Mouse (Mus musculus) thymus, adult 2 months (tissue): ENCODE results near the gene Smoc2. TPM values are rescaled to one million over a fixed set of nuclear protein-coding genes. Genes with fewer than 3 reads are reported as not detected.

Source experiments
- DNase-seq: peaks from one replicate; pipeline ENCODE4 v3.0.0; 2021
- H3K27ac ChIP-seq: fragments of 200-500 bp; 2 replicates; pipeline ENCODE4 v1.5.1; 2012; ENCODE audit warnings: low read length, control low read depth; ENCODE audit not compliant: control insufficient read depth, insufficient read depth
- H3K27me3 ChIP-seq: fragments of 200-500 bp; 2 replicates; pipeline ENCODE4 v1.6.1; 2012; ENCODE audit warnings: mild to moderate bottlenecking, low read length, moderate library complexity, mixed read lengths; ENCODE audit not compliant: control insufficient read depth, insufficient read depth
- H3K36me3 ChIP-seq: fragments of 200-500 bp; 2 replicates; pipeline ENCODE4 v1.6.1; 2012; ENCODE audit warnings: mild to moderate bottlenecking, low read length, moderate library complexity; ENCODE audit not compliant: control insufficient read depth, insufficient read depth
- H3K4me1 ChIP-seq: fragments of 200-500 bp; replicated peaks from 2 replicates; pipeline ENCODE4 v1.6.1; 2012; ENCODE audit warnings: low read length; ENCODE audit not compliant: control insufficient read depth, insufficient read depth
- H3K4me3 ChIP-seq: fragments of 200-500 bp; 2 replicates; pipeline ENCODE4 v1.5.1; 2012; ENCODE audit warnings: mild to moderate bottlenecking, low read length, control low read depth, moderate library complexity; ENCODE audit not compliant: control insufficient read depth, insufficient read depth
- CTCF ChIP-seq: fragments of 200-500 bp; IDR thresholded peaks from 2 replicates; pipeline ENCODE4 v1.5.1; 2012; ENCODE audit warnings: mild to moderate bottlenecking, control low read depth, low read length, moderate library complexity, borderline replicate concordance; ENCODE audit not compliant: control insufficient read depth, poor library complexity, insufficient read depth; ENCODE audit errors: extremely low read depth
- POLR2A ChIP-seq: fragments of 200-500 bp; IDR thresholded peaks from 2 replicates; pipeline ENCODE4 v1.6.1; 2012; ENCODE audit warnings: mild to moderate bottlenecking, low read length, control low read depth, moderate library complexity; ENCODE audit not compliant: control insufficient read depth, poor library complexity, insufficient read depth; ENCODE audit errors: extremely low read depth
- WGBS: fragments of 180-500 bp; shearing (Covaris S2); methylation state at CpG from one replicate; pipeline ENCODE4 v1.1.7; 2018; 5-methylcytosine and 5-hydroxymethylcytosine counted together
- polyA plus RNA-seq: library from polyadenylated mRNA; depleted of rRNA; stranded (reverse); fragments of >200 nt; gene quantifications from 2 replicates; pipeline ENCODE4 v1.2.3, GENCODE M21; 2012

The Smoc2 gene
- polyA plus RNA-seq, 1 experiment = 17.8 TPM

- Histone ChIP-seq H3K27ac (no peak overlapping the region), H3K4me3 (no peak overlapping the region), H3K4me1 (no peaks in the 10 kb centered on the region), H3K27me3 (no peaks in the 10 kb centered on the region), H3K36me3 (no peaks in the 10 kb centered on the region)
- TF ChIP-seq POLR2A (no peak), CTCF (no peak)
- DNase-seq = no peak
- WGBS = 77% methylated on average over 10 of the region's 10 CpGs
Observed at GRCm38 (mm10) chr17:14239960-14240359, 39.3 kb upstream of the Smoc2 start.

DNA sequence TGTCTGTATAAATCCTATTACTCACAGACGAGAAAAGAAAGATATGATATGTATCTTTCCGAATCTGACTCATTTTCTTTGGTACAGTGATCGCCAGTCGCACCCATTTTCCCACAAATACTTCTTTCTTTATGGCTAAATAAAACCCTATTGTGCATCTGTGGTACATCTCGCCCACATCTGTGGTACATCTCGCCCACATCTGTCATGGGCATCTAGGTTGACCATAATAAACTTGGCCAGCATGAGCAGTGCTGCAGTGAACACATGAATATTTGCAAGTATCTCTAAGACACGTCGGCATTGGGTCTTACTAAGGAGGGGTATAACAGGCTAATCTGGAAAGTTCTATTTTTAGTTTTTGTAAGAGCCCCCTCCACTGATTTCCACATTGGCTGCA is 36.7 kb upstream of the Smoc2 start:
- Histone ChIP-seq H3K4me1 (no peaks in the 10 kb centered on the region), H3K27me3 (no peaks in the 10 kb centered on the region), H3K4me3 (no peak overlapping the region), H3K36me3 (no peaks in the 10 kb centered on the region), H3K27ac (no peak overlapping the region)
- WGBS = 91% methylated on average over 8 of the region's 8 CpGs
- TF ChIP-seq CTCF (no peak), POLR2A (no peak)
- no peak for DNase-seq

- Histone ChIP-seq H3K4me3 (no peak overlapping the region), H3K27me3 (no peaks in the 10 kb centered on the region), H3K27ac (no peak overlapping the region), H3K4me1 (no peaks in the 10 kb centered on the region), H3K36me3 (no peaks in the 10 kb centered on the region)
- no peak for TF ChIP-seq CTCF
- TF ChIP-seq POLR2A = no peak
- 76% methylated on average over 11 of the region's 11 CpGs for WGBS
- no peak for DNase-seq
Observed at GRCm38 (mm10) chr17:14244195-14244965, 34.9 kb upstream of the Smoc2 start.

- no peak for TF ChIP-seq CTCF
- no peak for TF ChIP-seq POLR2A
- 94% methylated on average over 2 of the region's 2 CpGs for WGBS
- Histone ChIP-seq H3K27ac (no peak overlapping the region), H3K27me3 (no peaks in the 10 kb centered on the region), H3K4me3 (no peak overlapping the region), H3K4me1 (no peaks in the 10 kb centered on the region), H3K36me3 (no peaks in the 10 kb centered on the region)
- no peak for DNase-seq
Observed at GRCm38 (mm10) chr17:14246266-14246665, 33.0 kb upstream of the Smoc2 start.

- DNase-seq = no peak
- Histone ChIP-seq H3K4me3 (no peak overlapping the region), H3K27me3 (no peaks in the 10 kb centered on the region), H3K36me3 (no peaks in the 10 kb centered on the region), H3K4me1 (no peaks in the 10 kb centered on the region), H3K27ac (no peak overlapping the region)
- 92% methylated on average over 8 of the region's 8 CpGs for WGBS
- TF ChIP-seq CTCF = no peak
Observed at GRCm38 (mm10) chr17:14247931-14248330, 31.4 kb upstream of the Smoc2 start.

DNA sequence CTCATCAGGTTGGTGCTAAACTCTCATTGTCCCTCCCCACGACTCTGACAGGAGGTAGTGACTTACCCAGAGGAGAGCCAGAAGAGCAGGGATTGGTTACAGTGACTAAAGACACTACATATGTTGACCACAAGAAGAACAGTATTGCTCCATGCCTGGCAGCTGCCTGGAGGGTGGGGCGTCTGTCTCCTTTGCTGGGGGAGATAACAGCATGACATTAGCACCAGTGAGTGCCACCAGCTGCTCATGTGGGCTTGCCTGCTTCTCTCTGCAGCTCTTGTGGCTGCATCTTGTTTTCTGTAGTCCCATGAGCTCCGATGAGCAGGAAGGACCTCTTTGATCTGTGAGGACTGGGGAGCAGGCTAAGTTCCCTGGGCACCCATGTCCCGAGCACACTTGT is 29.7 kb upstream of the Smoc2 start:
- no peaks in the 10 kb centered on the region for H3K27me3 ChIP-seq
- TF ChIP-seq CTCF (no peak), POLR2A (no peak)
- no peaks in the 10 kb centered on the region for H3K4me1 ChIP-seq
- H3K4me3 ChIP-seq = no peak overlapping the region
- DNase-seq = no peak
- WGBS = 51% methylated on average over 4 of the region's 4 CpGs
- H3K27ac ChIP-seq = no peak overlapping the region
- no peaks in the 10 kb centered on the region for H3K36me3 ChIP-seq

DNA sequence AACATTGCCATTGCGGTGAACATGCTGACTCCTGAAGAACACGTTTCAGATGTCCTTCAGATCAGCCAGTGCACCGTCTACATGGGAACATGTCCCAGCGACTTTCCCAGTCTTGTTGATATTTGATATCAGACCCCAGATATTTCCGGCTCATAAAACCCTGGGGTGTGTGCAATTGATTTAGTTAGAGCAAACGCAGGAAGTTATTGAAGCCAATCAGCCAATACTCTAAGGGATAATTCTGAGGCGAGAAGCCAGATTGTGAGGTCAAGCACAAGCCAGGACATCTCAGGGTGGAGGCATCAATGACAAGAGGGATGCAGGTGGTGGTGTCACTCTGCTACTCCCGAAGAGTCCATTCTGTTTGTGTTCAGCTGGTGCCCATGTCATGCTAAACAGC is 28.9 kb upstream of the Smoc2 start:
- Histone ChIP-seq H3K27ac (no peak overlapping the region), H3K36me3 (no peaks in the 10 kb centered on the region), H3K4me1 (no peaks in the 10 kb centered on the region), H3K4me3 (no peak overlapping the region), H3K27me3 (no peaks in the 10 kb centered on the region)
- DNase-seq = no peak
- TF ChIP-seq CTCF = no peak
- no peak for TF ChIP-seq POLR2A
- 90% methylated on average over 8 of the region's 8 CpGs for WGBS
